Mouse (Mus musculus) liver, embryonic 15.5 days (tissue): ENCODE measurements around the gene Olfr522. TPM values are rescaled to one million over a fixed set of nuclear protein-coding genes. Genes with fewer than 3 reads are reported as not detected.

Experiments used
- ATAC-seq: fragments of 200-750 bp; cut with Nextera tagmentation; 2 replicates; pipeline ENCODE4 v1.8.0; 2017; ENCODE audit warnings: moderate number of reproducible peaks, mild to moderate bottlenecking, moderate library complexity; ENCODE audit not compliant: insufficient read depth
- H3K27ac ChIP-seq: fragments of 300-500 bp; sonication (generic); replicated peaks from 2 replicates; pipeline ENCODE4 v1.5.1; 2015; ENCODE audit warnings: mild to moderate bottlenecking, inconsistent platforms
- H3K27me3 ChIP-seq: fragments of 300-500 bp; sonication (generic); 2 replicates; pipeline ENCODE4 v1.6.1; 2015; ENCODE audit warnings: mild to moderate bottlenecking, inconsistent platforms
- H3K36me3 ChIP-seq: fragments of 300-500 bp; sonication (generic); replicated peaks from 2 replicates; pipeline ENCODE4 v1.6.1; 2015; ENCODE audit warnings: moderate library complexity, mild to moderate bottlenecking, inconsistent platforms
- H3K4me1 ChIP-seq: fragments of 300-500 bp; sonication (generic); replicated peaks from 2 replicates; pipeline ENCODE4 v1.6.1; 2015; ENCODE audit warnings: inconsistent platforms
- H3K4me2 ChIP-seq: fragments of 300-500 bp; sonication (generic); 2 replicates; pipeline ENCODE4 v1.6.1; 2015; ENCODE audit warnings: moderate library complexity, mild to moderate bottlenecking, inconsistent platforms
- H3K4me3 ChIP-seq: fragments of 300-500 bp; sonication (generic); replicated peaks from 2 replicates; pipeline ENCODE4 v1.5.1; 2015; ENCODE audit warnings: mild to moderate bottlenecking, inconsistent platforms
- H3K9ac ChIP-seq: fragments of 300-500 bp; sonication (generic); 2 replicates; pipeline ENCODE4 v1.6.1; 2015; ENCODE audit warnings: moderate library complexity, mild to moderate bottlenecking, inconsistent platforms
- H3K9me3 ChIP-seq: fragments of 300-500 bp; sonication (generic); replicated peaks from 2 replicates; pipeline ENCODE4 v1.6.1; 2016; ENCODE audit warnings: inconsistent platforms
- WGBS: fragments of 180-500 bp; shearing (Covaris S2); methylation state at CpG from one replicate; pipeline ENCODE4 v1.1.7; 2015; ENCODE audit warnings: mixed read lengths; ENCODE audit not compliant: insufficient replicate concordance; 5-methylcytosine and 5-hydroxymethylcytosine counted together
- polyA plus RNA-seq: library from polyadenylated mRNA; unstranded; fragments of >200 nt; fragmentation: Nextera tagmentation; extraction: Ambion mirVana; gene quantifications from 2 replicates; pipeline ENCODE4 v1.2.1, GENCODE M21; 2015

The Olfr522 gene
- polyA plus RNA-seq, 1 experiment from 2014 or later: not detected

- WGBS: 35% methylated on average over 4 of the region's 4 CpGs
- Histone ChIP-seq H3K4me2 (no peak overlapping the region), H3K4me3 (no peak overlapping the region), H3K36me3 (no peaks in the 10 kb centered on the region), H3K4me1 (no peaks in the 10 kb centered on the region; the same call in 1 of the 2 replicates), H3K27ac (no peak overlapping the region), H3K27me3 (0 out of 2 replicates have a peak, but pooled peaks cover 3% of the 10 kb centered on the region), H3K9me3 (no peaks in the 10 kb centered on the region), H3K9ac (no peak overlapping the region)
- ATAC-seq: peak; percentile 57; the same call in 1 of the 2 replicates
Observed at GRCm38 (mm10) chr7:140188391-140189328, 24.1 kb upstream of the Olfr522 start.

GRCm38 (mm10) chr7:140187721-140188390, 23.3 kb upstream of the Olfr522 start:
- no peak overlapping the region for H3K4me3 ChIP-seq
- ATAC-seq: no peak
- H3K9ac ChIP-seq: no peak overlapping the region
- 0 out of 2 replicates have a peak, but pooled peaks cover 3% of the 10 kb centered on the region for H3K27me3 ChIP-seq
- no peak overlapping the region for H3K27ac ChIP-seq
- 65% methylated on average over 7 of the region's 7 CpGs for whole genome bisulfite sequencing
- H3K36me3 ChIP-seq: no peaks in the 10 kb centered on the region
- no peaks in the 10 kb centered on the region; the same call in 1 of the 2 replicates for H3K4me1 ChIP-seq
- H3K4me2 ChIP-seq: no peak overlapping the region
- H3K9me3 ChIP-seq: no peaks in the 10 kb centered on the region

GRCm38 (mm10) chr7:140186646-140187620, 22.4 kb upstream of the Olfr522 start:
- no peak overlapping the region for H3K4me3 ChIP-seq
- WGBS: 54% methylated on average over 18 of the region's 18 CpGs
- no peak for ATAC-seq

GRCm38 (mm10) chr7:140184206-140184605, 19.6 kb upstream of the Olfr522 start:
- Histone ChIP-seq H3K27me3 (0 out of 2 replicates have a peak, but pooled peaks cover 3% of the 10 kb centered on the region), H3K4me2 (no peak overlapping the region), H3K9me3 (no peaks in the 10 kb centered on the region), H3K4me1 (no peaks in the 10 kb centered on the region), H3K27ac (no peak overlapping the region), H3K9ac (no peak overlapping the region), H3K4me3 (no peak overlapping the region), H3K36me3 (no peaks in the 10 kb centered on the region)
- no peak for ATAC-seq
- 67% methylated on average over 4 of the region's 4 CpGs for WGBS

More at GRCm38 (mm10) chr7:140186646-140187620, 22.4 kb upstream of the Olfr522 start:
- Histone ChIP-seq H3K27me3 (0 out of 2 replicates have a peak, but pooled peaks cover 3% of the 10 kb centered on the region), H3K27ac (no peak overlapping the region), H3K36me3 (no peaks in the 10 kb centered on the region), H3K4me2 (no peak overlapping the region), H3K9me3 (no peaks in the 10 kb centered on the region), H3K4me1 (no peaks in the 10 kb centered on the region; the same call in 1 of the 2 replicates), H3K9ac (no peak overlapping the region)

GRCm38 (mm10) chr7:140180692-140181091, 16.1 kb upstream of the Olfr522 start:
- 0 out of 2 replicates have a peak, but pooled peaks cover 2% of the 10 kb centered on the region for H3K27me3 ChIP-seq
- no peak overlapping the region for H3K9ac ChIP-seq
- no peak for ATAC-seq
- WGBS: 35% methylated on average over 2 of the region's 2 CpGs
- H3K9me3 ChIP-seq: no peaks in the 10 kb centered on the region
- no peaks in the 10 kb centered on the region for H3K4me1 ChIP-seq
- no peak overlapping the region for H3K4me3 ChIP-seq
- no peak overlapping the region for H3K4me2 ChIP-seq
- H3K27ac ChIP-seq: no peak overlapping the region
- no peaks in the 10 kb centered on the region for H3K36me3 ChIP-seq

- ATAC-seq: no peak
- Histone ChIP-seq H3K4me3 (no peak overlapping the region), H3K27ac (no peak overlapping the region), H3K36me3 (no peaks in the 10 kb centered on the region), H3K9ac (no peak overlapping the region), H3K4me1 (no peaks in the 10 kb centered on the region), H3K9me3 (no peaks in the 10 kb centered on the region), H3K27me3 (no peaks in the 10 kb centered on the region), H3K4me2 (no peak overlapping the region)
- 70% methylated on average over 2 of the region's 2 CpGs for WGBS
Observed at GRCm38 (mm10) chr7:140179176-140179575, 14.6 kb upstream of the Olfr522 start.

- no peaks in the 10 kb centered on the region for H3K4me1 ChIP-seq
- no peak within 1 kb of the TSS for H3K4me2 ChIP-seq
- no peaks in the 10 kb centered on the region for H3K27me3 ChIP-seq
- 22% methylated on average over 1 of the region's 1 CpGs for WGBS
- H3K36me3 ChIP-seq: no peaks in the 10 kb centered on the region
- ATAC-seq: no peak
- H3K27ac ChIP-seq: no peak within 1 kb of the TSS
- no peak within 1 kb of the TSS for H3K9ac ChIP-seq
- H3K4me3 ChIP-seq: no peak within 1 kb of the TSS
- H3K9me3 ChIP-seq: no peaks in the 10 kb centered on the region
Observed at GRCm38 (mm10) chr7:140172936-140173335, 8.4 kb upstream of the Olfr522 start, which contains the start of gene Olfr523. Gene Olfr523 (plus strand): TSS chr7:140173217.

GRCm38 (mm10) chr7:140170863-140171262, 6.3 kb upstream of the Olfr522 start:
- H3K4me1 ChIP-seq: no peaks in the 10 kb centered on the region
- H3K36me3 ChIP-seq: no peaks in the 10 kb centered on the region
- H3K4me2 ChIP-seq: no peak overlapping the region
- ATAC-seq: no peak
- H3K9ac ChIP-seq: no peak overlapping the region
- H3K27ac ChIP-seq: no peak overlapping the region
- H3K27me3 ChIP-seq: no peaks in the 10 kb centered on the region
- 77% methylated on average over 3 of the region's 3 CpGs for WGBS
- no peaks in the 10 kb centered on the region for H3K9me3 ChIP-seq
- no peak overlapping the region for H3K4me3 ChIP-seq

GRCm38 (mm10) chr7:140169386-140169785, 4.8 kb upstream of the Olfr522 start:
- Histone ChIP-seq H3K36me3 (no peaks in the 10 kb centered on the region), H3K4me3 (no peak overlapping the region), H3K27ac (no peak overlapping the region), H3K4me1 (no peaks in the 10 kb centered on the region), H3K9ac (no peak overlapping the region), H3K4me2 (no peak overlapping the region), H3K9me3 (no peaks in the 10 kb centered on the region), H3K27me3 (no peaks in the 10 kb centered on the region)
- WGBS: 58% methylated on average over 4 of the region's 4 CpGs
- ATAC-seq: no peak

- 36% methylated on average over 1 of the region's 1 CpGs for WGBS
- Histone ChIP-seq H3K4me2 (no peak overlapping the region), H3K9me3 (no peaks in the 10 kb centered on the region), H3K36me3 (no peaks in the 10 kb centered on the region), H3K27ac (no peak overlapping the region), H3K4me1 (no peaks in the 10 kb centered on the region), H3K27me3 (no peaks in the 10 kb centered on the region), H3K4me3 (no peak overlapping the region), H3K9ac (no peak overlapping the region)
- no peak for ATAC-seq
Observed at GRCm38 (mm10) chr7:140167950-140168349, 3.4 kb upstream of the Olfr522 start.
